Mouse (Mus musculus): Measurements from ENCODE around the gene Gns.

DNA sequence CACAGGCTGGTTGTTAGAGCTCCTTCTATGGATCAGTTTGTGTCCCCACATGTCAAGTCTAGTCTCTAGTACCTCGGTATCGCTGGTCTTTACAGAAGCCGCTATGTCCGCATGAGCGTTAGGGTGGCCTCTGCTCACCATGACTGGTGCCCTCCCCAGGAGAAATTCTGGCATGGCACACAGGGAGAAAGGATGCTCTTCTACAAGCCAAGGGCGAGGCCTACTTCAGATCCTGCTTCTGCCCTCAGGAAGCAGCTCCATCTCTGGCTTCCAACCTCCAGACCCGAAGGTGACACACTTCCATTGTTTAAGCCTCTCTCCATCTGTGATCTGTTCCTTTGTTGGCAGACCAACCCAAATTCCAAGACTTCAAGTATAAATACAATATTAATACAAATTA is 79.3 kb downstream of the Gns start:
- TF ChIP-seq GATA1 (IDR thresholded peaks at IDR 0.05; ENCODE audit: borderline replicate concordance, low read length) (no peak), FLI1 (IDR thresholded peaks at IDR 0.05; ENCODE audit: low read length) (no peak)

Data from megakaryocyte, embryonic 14.5 days (primary cell).